Mouse (Mus musculus): ENCODE measurements around the gene Unc45b.
A peak's percentile ranks its signal among the peaks of the same experiment; 100 is the strongest.

Gene Unc45b

DNA sequence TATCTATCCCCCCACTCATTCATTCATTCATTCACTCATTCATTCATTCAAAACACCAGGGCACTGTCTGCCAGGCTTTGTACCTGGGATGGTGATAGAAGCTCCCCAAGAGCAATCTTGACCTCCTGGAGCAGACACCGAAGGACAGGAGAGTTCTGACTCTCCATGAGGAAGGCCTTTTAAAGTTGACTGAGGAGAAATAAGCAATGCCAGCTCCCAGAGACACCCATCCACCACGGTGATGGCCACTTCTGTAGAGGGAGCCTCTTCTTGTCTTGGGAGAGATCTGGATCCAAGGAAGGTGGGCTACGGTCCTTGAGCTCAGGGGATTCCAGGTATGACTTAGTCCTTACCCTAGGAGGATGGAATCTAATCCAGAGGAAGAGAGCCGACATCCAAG lies at the start of gene Unc45b:
Gene Unc45b, plus strand, starts transcription at position 301 of the 400 bp plus-strand sequence.
- DNase-seq: no peak

- peak; percentile 28 for DNase-seq
These were observed 49.6 kb upstream of the Unc45b start for GRCm38 (mm10) chr11:82860759-82861158.

DNA sequence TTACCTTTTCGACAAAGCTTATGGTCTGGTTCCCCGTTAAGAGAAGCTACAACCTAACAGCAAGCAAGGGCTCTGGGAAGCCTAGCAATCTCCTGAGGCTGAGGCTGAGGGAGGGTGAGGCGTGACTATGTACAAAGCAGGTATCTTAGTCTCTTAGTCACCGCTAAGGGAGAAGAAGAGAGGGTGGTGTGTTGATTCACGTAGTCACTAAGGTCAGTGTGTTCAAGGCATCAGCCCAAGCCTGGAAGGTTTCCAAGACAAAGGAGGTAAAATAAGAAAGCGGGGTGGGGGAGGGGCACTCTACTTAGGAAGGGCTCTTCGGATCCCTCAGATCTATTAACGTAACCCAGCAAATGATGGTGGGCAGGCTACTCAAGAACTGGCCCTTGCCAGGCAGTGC lies 48.8 kb upstream of the Unc45b start:
- no peak for DNase-seq

DNA sequence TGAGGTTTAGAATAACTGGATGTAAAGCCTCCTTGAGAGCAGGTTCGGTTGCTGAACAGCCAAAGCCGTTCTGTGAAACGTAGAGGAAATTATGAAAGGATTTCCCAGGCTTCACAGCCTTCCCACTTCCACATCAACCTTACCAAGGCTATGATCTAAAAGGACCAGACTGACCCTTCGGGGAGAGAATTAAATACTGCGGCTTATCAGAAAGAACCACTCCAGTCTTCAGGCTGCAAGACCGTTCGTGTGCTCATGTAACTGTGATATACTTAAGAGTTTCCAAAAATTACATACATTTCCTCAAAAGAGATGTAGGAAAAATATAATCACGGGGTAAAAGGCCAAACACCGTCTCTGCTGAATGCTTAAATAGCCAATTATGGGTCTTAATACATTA lies 47.7 kb upstream of the Unc45b start:
- DNase-seq: no peak

DNA sequence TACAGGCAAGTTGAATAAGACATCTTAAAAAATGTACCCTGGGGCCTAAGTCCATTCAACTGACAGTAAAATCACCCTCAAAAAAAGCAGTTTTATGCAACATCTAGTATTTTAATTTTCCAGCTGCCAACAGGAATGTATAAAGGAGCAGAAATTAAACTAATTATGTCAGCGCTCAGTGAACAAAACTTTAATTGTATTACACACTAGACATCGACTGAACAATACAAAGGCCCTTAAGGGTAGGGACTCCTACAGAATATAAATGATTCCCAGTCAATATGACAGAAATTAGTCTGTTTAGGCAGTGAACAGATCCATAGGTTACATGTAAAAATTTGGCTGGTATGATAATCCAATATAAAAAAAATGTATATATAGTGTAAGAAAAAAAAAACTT lies 47.3 kb upstream of the Unc45b start:
- no peak for DNase-seq

DNA sequence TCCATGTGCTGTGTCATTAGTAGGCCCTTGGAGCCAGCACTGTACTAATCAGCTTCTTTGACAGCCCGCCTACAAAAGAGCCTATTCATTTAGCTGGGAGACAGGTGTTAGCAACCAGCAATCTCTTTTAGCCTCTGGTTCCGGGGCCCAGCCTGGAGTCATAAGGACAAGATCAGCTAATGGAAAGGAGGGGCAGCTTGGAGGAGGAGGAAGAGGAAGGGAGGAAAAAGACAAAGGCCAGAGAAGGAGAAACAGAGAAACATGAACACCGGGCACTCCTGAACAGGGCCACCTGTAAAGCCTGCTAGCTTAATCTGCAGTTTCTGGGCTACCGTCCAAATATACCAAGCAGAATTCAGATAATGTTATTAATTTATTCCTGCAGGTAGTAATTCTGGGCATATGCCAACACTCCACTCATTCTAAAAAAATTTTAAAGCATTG lies 46.8 kb upstream of the Unc45b start:
- DNase-seq: no peak

DNA sequence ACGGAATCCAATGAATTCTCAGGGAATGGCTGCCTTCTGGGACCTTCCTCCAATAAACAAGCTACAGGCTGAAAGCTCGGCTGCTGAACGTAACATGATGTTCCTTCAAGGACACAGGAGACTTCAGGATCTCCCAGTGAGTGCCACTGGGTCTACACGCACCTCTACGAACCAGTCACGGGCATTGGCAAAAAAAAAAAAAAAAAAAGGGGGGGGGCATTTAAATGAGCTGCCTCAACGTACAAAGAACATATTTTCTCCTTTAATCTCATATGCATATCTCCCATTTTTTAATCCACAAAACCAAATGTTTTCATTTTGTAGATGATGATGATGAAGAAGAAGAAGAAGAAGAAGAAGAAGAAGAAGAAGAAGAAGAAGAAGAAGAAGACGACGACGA lies 44.4 kb upstream of the Unc45b start:
- no peak for DNase-seq

DNA sequence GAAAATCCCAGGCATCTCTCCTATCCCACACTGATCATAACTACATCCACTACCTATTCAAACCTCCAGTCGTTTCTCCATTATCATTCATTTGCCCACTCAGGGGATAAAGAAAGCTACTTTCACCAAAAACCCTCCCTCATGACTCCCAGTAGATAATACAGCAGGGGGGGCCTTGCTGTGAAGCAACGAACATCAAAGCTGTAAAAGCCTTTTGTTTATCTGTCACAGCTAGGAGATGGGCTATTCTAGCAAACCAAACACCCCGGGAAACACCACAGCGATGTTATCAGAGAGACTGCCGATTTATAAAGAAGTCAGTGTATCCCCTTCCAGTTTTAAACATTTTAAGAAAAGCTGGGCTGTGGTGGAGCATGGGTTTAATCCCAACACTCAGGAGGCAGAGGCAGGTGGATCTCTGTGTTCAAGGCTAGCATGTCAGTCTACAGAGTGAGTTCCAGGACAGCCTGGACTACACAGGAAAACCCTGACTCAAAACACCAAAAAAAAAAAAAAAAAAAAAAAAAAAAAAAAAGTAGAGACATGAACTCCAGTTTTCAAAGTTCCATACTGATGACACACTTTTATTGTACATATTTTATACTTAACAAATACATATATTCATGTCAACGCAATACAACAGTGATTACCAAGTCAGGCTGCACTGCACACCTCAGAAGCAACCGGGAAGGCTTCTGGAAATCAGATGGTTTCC lies 43.3 kb upstream of the Unc45b start:
- no peak for DNase-seq

- DNase-seq: no peak
These were observed 42.4 kb upstream of the Unc45b start for GRCm38 (mm10) chr11:82867956-82868355.

DNA sequence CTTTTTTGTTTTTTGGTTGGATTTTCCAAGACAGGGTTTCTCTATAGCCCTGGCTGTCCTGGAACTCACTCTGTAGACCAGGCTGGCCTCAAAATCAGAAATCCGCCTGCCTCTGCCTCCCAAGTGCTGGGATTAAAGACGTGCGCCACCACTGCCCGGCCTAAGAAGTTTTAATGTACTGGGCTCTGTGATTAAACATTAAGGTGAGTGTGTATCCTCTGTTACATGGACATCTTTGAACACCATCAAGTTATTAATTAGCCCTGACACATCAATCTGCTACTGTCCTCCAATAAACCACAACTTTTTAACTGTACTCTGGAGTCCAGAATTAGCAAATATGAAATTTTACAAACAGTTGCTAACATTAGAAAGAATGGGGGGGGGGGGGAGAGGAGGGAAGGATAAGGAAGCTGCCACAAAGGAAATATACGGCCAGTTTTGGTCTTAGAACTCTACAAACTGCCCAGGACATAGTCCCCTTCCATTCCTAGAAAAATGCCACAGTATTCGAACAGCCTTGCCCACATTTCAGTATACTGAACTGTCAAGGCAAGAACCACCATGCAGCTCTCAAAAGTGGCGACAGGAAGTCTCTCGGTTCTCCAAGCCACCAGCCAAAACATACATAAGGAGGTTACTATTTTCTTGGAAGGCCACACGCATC lies 40.7 kb upstream of the Unc45b start:
- DNase-seq: no peak

- DNase-seq: no peak
These were observed 39.9 kb upstream of the Unc45b start for GRCm38 (mm10) chr11:82870173-82871030.

GRCm38 (mm10) chr11:82871031-82871446 lies 39.3 kb upstream of the Unc45b start, which contains the start of gene Rffl:
Gene Rffl (minus strand): TSS chr11:82871210.
- peak; percentile 100 for DNase-seq

DNA sequence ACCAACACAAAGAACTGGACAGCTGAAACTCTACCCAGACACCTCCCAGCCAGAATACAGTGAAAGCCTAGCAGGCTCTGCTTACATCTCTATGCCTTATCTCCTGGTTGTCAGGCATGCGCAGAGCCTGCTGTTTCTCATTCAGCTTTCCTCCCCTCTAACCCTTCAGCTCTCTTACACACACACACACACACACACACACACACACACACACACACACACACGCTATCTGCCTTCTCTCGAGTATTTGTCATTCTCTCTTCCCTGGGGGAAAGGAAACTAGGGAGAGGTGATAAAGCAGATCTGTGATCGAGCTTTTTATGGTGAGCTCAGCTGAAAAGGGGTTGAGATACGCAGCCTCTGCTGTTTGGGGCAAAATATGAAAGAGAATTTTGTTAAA lies 35.4 kb upstream of the Unc45b start:
- no peak for DNase-seq

- no peak for DNase-seq
These were observed 34.7 kb upstream of the Unc45b start for GRCm38 (mm10) chr11:82875631-82876030.

- no peak for DNase-seq
These were observed 32.5 kb upstream of the Unc45b start for GRCm38 (mm10) chr11:82877726-82878344.

DNA sequence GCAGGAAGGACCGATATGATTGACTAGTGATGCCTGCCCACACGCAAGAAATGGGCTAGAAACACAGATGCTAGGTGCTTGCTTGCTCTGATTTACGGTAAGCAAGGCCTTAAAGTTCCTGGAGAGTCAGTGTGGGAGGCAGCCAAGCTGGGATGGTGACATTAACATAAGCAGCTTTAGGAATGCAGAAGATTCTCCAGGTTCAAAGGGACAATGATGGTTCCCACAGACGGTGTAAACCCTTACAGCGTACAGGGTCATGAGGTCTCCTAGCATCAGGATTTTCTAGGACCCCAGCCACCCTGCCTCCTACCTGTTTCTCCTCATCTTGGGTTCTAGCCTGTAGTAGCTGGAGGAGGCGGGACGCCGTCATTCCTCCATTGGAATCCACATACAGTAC lies 27.2 kb upstream of the Unc45b start:
- no peak for DNase-seq

DNA sequence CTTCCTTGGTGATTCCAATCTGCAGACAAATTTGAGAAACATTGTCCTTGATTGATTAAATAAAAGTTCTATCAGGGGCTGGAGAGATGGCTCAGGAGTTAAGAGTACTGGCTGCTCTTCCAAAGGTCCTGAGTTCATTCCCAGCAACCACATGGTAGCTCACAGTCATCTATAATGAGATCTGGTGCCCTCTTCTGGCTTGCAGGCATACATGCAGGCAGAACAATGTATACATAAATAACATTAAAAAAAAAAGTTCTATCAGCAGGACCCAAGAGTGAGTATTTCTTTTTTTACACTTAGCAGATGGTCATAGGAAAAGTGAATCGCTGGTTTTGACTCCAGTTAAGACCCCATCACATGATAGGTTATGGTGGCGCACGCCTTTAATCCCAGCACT lies 23.8 kb upstream of the Unc45b start:
- no peak for DNase-seq

- no peak for DNase-seq
These were observed 21.8 kb upstream of the Unc45b start for GRCm38 (mm10) chr11:82888491-82888946.

DNA sequence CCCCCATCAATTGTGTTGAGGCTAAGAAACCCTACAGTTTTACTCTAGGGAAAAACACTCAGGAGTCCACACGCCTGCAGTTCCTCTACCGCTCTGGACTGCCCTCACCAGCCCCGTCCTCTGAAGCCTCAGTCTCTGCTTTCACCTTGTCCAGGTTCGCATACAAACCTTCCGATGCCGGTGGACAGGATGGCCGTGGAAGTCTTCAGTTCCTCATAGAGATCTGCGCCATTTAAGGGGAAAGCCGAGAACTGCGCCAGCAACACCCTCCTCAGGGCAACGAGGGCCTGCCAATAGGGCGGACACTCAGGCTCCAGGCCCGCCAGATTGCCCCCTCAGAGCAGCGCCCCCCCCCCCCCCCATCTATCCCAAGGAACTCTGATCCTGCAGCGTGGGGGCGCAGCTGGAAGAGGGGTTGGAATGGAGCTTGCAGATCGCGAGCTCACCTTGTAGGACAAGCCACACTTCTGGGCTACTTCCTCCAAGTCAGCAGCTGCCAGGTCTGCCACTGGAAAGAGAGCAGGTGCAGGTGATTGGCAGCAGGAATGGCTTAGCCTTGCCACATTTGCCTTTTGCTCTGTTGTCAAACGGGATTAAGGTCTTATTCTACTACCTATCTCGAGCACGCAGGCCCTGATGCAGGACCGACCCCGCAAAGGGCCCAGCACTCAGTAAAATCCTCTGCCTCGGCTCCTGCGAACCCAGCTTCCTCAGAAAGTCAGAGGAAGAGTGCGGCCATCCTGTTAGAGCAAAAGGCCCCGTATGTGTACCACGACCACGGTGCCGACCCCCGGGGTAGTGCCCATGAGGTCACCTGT lies 20.6 kb upstream of the Unc45b start:
- DNase-seq: peak; percentile 64

DNA sequence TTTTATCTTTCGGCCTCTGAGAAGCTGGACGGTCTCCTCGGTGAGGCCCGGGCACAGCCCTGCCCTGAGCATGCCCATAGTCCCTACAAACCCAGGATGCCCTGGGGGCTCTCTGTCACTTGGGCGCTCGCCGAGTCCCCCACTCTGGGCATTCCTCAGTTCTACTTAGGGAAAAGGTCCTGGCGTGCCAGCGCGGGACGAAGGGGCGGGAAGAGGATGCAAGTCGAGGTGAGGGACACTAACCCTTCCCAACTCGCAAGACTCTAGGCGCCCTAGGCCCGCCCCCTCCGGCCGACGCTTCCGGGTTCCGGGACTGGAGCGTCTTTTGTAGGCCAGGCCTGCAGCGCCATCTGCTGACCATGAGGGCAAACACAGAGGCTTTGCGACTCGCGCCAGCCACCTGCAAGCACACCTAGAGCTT lies 20.0 kb upstream of the Unc45b start, which contains the start of gene Rad51d:
Gene Rad51d, minus strand, starts transcription at position 273 of the 421 bp plus-strand sequence.
- DNase-seq: peak; percentile 98

DNA sequence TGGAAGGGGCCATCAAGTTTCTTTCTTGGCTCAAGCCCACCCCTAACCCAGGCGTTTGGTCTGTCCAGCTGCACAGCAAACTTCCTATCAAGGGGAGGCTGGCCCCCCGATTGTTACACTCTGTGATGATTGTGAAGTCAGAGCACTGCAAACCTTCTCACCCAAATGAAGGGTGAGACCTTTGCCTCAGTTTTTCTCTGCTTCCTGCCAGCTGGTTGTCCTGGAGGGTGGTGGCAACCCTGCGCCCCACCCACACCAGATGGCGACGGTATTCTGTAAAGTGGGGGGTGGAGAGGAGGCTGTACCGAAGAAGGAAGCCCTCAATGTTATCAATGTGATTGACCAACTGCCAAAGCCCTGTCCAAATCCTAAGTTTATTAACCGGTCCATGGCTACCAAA lies 18.4 kb upstream of the Unc45b start, which contains the start of gene Fndc8:
Gene Fndc8, plus strand, starts transcription at position 189 of the 400 bp plus-strand sequence.
- DNase-seq: peak; percentile 77

GRCm38 (mm10) chr11:82897478-82897877 lies 12.9 kb upstream of the Unc45b start:
- DNase-seq: no peak

Measured in thymus, postnatal 4 days (tissue).